Mouse (Mus musculus) heart, embryonic 15.5 days (tissue): ENCODE results near the gene Nle1. TPM values are rescaled to one million over a fixed set of nuclear protein-coding genes. Genes with fewer than 3 reads are reported as not detected.

Experiments
- ATAC-seq: fragments of 200-750 bp; cut with Nextera tagmentation; replicated peaks from 2 replicates; pipeline ENCODE4 v1.8.0; 2017; ENCODE audit warnings: low read depth, moderate TSS enrichment; ENCODE audit not compliant: insufficient number of reproducible peaks, insufficient read depth, low FRiP score
- H3K27ac ChIP-seq: fragments of 300-500 bp; sonication (generic); 2 replicates; pipeline ENCODE4 v1.5.1; 2015; ENCODE audit warnings: mild to moderate bottlenecking, inconsistent platforms
- H3K27me3 ChIP-seq: fragments of 300-500 bp; sonication (generic); 2 replicates; pipeline ENCODE4 v1.6.1; 2015; ENCODE audit warnings: inconsistent platforms
- H3K36me3 ChIP-seq: fragments of 300-500 bp; sonication (generic); 2 replicates; pipeline ENCODE4 v1.6.1; 2015; ENCODE audit warnings: mild to moderate bottlenecking, inconsistent platforms
- H3K4me1 ChIP-seq: fragments of 300-500 bp; sonication (generic); replicated peaks from 2 replicates; pipeline ENCODE4 v1.6.1; 2015; ENCODE audit warnings: inconsistent platforms
- H3K4me2 ChIP-seq: fragments of 300-500 bp; sonication (generic); 2 replicates; pipeline ENCODE4 v1.6.1; 2015; ENCODE audit warnings: inconsistent platforms, mild to moderate bottlenecking, moderate library complexity
- H3K4me3 ChIP-seq: fragments of 300-500 bp; sonication (generic); 2 replicates; pipeline ENCODE4 v1.5.1; 2015; ENCODE audit warnings: mild to moderate bottlenecking, inconsistent platforms
- H3K9ac ChIP-seq: fragments of 300-500 bp; sonication (generic); 2 replicates; pipeline ENCODE4 v1.6.1; 2015; ENCODE audit warnings: mild to moderate bottlenecking, inconsistent platforms
- H3K9me3 ChIP-seq: fragments of 300-500 bp; sonication (generic); replicated peaks from 2 replicates; pipeline ENCODE4 v1.6.1; 2016; ENCODE audit warnings: inconsistent platforms
- WGBS: fragments of 180-500 bp; shearing (Covaris S2); methylation state at CpG from one replicate; pipeline ENCODE4 v1.1.7; 2015; ENCODE audit warnings: mixed read lengths; 5-methylcytosine and 5-hydroxymethylcytosine counted together
- polyA plus RNA-seq: library from polyadenylated mRNA; unstranded; fragments of >200 nt; fragmentation: Nextera tagmentation; extraction: Ambion mirVana; gene quantifications from 2 replicates; pipeline ENCODE4 v1.2.1, GENCODE M21; 2015

Nle1 gene
- polyA plus RNA-seq, 1 experiment from 2014 or later = 17.7 TPM

DNA sequence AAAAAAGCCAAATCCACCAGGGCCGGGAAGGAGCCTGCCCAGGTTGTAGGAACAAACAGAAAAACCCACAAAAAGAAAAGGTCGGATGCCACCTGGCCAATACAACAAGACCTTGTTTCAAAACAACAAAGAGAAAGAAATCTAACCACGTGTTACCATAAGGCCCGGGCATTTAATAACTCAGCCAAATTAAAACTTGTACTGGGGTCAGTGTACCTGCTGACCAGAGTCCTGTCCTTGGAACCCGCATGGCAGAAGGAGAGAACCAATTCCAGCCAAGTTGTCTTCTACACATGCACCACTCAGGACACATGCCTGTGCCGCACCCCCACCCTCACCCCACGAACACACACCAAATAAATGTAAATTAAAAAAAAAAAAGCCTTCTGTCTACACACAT lies 55.3 kb downstream of the Nle1 start:
- no peaks in the 10 kb centered on the region for H3K9me3 ChIP-seq
- ATAC-seq = no peak
- no peaks in the 10 kb centered on the region for H3K27me3 ChIP-seq
- 87% methylated on average over 7 of the region's 7 CpGs for WGBS
- H3K9ac ChIP-seq = no peak overlapping the region
- H3K27ac ChIP-seq = no peak overlapping the region
- H3K4me2 ChIP-seq = no peak overlapping the region
- H3K4me1 ChIP-seq = peaks cover 3% of the 10 kb centered on the region; the same call in 1 of the 2 replicates
- no peaks in the 10 kb centered on the region for H3K36me3 ChIP-seq
- H3K4me3 ChIP-seq = no peak overlapping the region

DNA sequence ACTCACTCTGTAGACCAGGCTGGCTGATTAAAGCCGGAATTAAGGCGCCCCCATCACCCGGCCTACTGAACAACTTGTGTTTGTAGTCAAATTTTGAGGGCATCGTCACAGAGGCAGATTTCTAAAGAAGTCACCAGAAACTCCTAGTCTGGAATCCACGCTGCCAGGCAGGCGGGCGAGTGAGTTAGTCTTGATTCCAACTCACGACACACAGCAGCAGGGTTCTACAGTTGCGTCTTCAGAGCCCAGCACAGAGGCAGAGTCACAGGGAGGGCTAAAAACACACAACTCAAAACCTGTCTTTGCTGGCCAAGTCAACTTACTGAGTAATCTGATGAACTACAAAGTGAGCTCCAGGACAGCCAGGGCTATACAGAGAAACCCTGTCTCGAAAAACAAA lies 55.7 kb downstream of the Nle1 start:
- no peak for ATAC-seq
- Histone ChIP-seq H3K4me3 (no peak overlapping the region), H3K9me3 (no peaks in the 10 kb centered on the region), H3K36me3 (no peaks in the 10 kb centered on the region), H3K27me3 (no peaks in the 10 kb centered on the region), H3K27ac (no peak overlapping the region), H3K4me1 (peaks cover 5% of the 10 kb centered on the region; the same call in 1 of the 2 replicates), H3K4me2 (no peak overlapping the region), H3K9ac (no peak overlapping the region)
- WGBS = 83% methylated on average over 10 of the region's 10 CpGs

DNA sequence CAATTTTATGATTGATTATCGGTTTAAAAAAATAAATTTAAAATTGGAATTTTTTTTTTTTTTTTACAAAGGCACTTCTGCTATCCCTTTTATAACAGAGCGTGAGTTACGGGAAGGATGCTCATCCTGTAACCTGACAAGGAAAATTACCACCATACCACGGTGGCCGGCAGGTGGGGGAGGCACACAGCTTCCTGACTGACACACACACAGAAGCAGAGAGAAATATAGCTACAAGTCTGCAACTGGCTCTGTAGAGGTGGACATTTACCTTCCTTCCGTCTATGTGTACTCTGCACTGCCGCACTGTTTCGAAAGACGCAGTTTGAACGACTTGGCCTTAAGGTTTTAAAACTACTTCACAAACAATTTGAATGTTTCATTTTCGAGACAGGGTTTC lies 56.1 kb downstream of the Nle1 start:
- Histone ChIP-seq H3K27ac (no peak overlapping the region), H3K9me3 (no peaks in the 10 kb centered on the region), H3K36me3 (no peaks in the 10 kb centered on the region), H3K9ac (no peak overlapping the region), H3K27me3 (no peaks in the 10 kb centered on the region), H3K4me2 (no peak overlapping the region), H3K4me1 (peaks cover 6% of the 10 kb centered on the region; the same call in 1 of the 2 replicates), H3K4me3 (no peak overlapping the region)
- 80% methylated on average over 11 of the region's 11 CpGs for WGBS
- ATAC-seq = no peak

Other genes with a start within 250 kb of the Nle1 start
- 0.21 and 0.28 TPM in 2 replicates for gene Cct6b, start 144.1 kb downstream of the Nle1 start, polyA plus RNA-seq
- gene Zfp830, start 144.1 kb downstream of the Nle1 start, polyA plus RNA-seq = 27.5 TPM in 2 replicates
- 14.6 and 19.4 TPM in 2 replicates for gene Lig3, start 127.3 kb downstream of the Nle1 start, polyA plus RNA-seq
- 3.8 and 6.5 TPM in 2 replicates for gene Rffl, start 37.2 kb downstream of the Nle1 start, polyA plus RNA-seq
- gene Rad51d, start 17.8 kb downstream of the Nle1 start, polyA plus RNA-seq = 11.9 and 14.1 TPM in 2 replicates
- gene Fndc8, start 16.3 kb downstream of the Nle1 start, polyA plus RNA-seq = 0.08 and 0.14 TPM in 2 replicates
- 169 and 170 TPM in 2 replicates for gene Unc45b, start 2.1 kb upstream of the Nle1 start, polyA plus RNA-seq
- gene Slfn5, start 42.9 kb upstream of the Nle1 start, polyA plus RNA-seq = 6.6 and 6.7 TPM in 2 replicates
- 10.7 and 15.5 TPM in 2 replicates for gene Slfn9, start 83.4 kb upstream of the Nle1 start, polyA plus RNA-seq
- gene Slfn8, start 112.4 kb upstream of the Nle1 start, polyA plus RNA-seq = 0.59 and 1.4 TPM in 2 replicates
- gene Slfn2, start 156.7 kb upstream of the Nle1 start, polyA plus RNA-seq = 4.4 and 6.9 TPM in 2 replicates
- 0.34 and 0.55 TPM in 2 replicates for gene Slfn1, start 208.4 kb upstream of the Nle1 start, polyA plus RNA-seq